Mouse (Mus musculus): ENCODE results near the gene Irf2bpl.
A peak's percentile ranks its signal among the peaks of the same experiment; 100 is the strongest.

Irf2bpl gene

DNA sequence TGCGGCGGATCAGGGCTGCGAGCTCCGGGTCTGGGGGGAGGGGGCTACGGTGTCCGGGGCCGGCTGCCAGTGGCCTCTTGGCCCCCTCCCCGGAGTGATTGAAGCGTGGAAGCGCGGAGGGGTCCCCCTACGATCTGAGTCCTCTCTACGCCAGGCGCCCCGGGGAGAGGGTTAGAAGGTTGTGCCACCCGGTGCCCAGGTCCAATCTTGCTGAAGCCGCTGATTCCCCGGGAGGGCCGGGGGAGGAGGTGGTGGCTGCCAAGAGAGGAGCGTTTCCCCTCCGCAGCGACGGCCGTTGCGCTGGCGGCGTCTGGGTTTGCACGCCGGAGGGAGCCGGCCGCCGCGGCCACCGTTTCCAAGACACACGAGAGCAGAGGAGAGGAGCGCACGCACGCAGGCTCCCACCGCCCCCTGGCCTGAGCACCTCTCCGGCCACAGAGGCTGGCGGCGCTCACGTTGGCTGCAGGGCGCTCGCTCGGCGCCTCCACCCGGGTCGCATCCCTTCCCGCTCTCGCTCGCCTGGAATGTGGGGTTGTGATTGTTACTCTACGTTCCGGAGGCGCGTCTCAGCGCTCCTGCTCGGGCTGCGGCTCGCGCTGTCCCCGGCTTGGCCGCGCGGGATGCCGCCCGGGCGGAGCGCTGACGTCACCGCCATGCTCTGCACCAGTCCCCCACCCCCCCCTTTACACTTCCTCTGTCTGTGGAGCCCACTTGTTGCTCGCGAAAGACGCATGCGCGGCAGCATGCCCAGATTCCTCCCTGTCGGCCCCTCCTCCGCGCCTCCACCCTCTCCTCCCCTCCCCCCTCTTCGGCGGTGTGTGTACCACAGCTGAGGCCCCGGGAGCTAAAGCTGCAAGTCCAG lies at the start of gene Irf2bpl:
TSS of gene Irf2bpl (minus strand) at position 602 of the 862 bp plus-strand sequence.
- peak; percentile 100 for DNase-seq (ENCODE audit: low spot score)

DNA sequence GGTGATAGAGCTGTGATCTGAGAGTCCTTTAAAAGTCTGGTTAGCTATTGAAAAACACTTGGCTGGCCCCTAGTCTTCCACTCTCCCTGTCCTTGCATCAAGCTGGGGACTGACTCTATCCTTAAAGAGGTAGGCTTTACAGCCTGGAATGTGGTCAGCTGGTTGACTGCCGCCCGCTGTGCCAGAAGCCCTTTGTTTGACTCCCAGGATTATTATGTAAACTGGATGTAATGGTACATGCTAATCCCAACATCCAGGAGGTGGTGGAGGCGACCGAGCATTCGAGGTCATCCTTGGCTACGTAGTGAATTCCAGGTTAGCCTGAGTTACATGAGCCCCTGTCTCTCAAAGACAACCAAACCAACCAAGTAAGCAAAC lies 48.0 kb upstream of the Irf2bpl start:
- DNase-seq (ENCODE audit: low spot score): no peak

GRCm38 (mm10) chr12:86931919-86932574 lies 47.4 kb upstream of the Irf2bpl start:
- peak; percentile 44 for DNase-seq (ENCODE audit: low spot score)

- no peak for DNase-seq (ENCODE audit: low spot score)
Observed at GRCm38 (mm10) chr12:86930934-86931729, 46.5 kb upstream of the Irf2bpl start.

DNA sequence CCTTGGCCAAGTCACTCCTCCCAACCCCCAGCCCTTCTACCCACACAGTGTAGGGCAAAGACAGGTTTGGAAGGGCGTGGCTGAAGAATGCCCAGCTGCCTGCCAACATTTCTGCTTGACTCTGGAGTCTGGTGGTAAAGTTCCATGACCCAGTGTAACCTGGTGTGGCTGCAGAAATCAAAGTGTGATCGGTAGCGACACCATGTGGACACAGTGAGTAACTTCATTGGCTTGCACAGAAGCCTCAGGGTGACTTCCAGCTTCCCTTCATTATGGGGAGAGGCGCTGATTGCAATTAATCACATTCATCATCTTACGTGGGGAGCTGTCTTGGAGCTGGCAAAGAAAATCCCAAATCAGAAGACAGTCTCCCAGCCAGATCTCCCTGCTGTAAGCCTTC lies 39.2 kb upstream of the Irf2bpl start:
- peak; percentile 80 for DNase-seq (ENCODE audit: low spot score)

GRCm38 (mm10) chr12:86918983-86919722 lies 34.6 kb upstream of the Irf2bpl start:
- DNase-seq (ENCODE audit: low spot score): no peak

DNA sequence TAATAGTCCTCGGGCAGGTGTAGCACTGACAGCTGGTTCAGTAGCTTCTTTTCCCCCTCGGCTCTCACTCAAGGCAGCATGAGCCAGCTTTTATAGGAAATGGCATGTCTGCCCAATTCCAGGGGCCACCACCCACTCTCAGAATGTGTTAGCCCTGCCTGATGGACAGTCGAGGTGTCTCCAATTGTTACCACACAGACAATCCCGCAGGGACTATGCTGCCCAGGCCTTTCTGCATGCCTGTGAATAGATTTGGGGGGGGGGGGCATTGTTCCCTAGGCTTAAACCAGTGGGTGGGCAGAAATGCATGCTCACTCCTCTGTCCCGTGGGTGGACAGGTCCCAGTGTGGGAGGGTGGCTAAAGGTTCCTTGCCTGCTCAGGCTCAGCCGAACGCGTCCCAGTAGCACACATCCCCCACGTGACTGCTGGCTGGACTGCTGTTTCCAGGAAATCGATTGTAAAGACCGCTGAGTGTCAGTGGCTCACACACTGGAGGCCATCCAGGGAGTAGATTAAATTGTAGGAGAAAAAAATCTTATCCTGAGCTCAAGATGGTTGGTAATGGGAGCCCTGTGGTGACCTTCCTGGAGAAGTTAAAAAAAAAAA lies 33.9 kb upstream of the Irf2bpl start:
- no peak for DNase-seq (ENCODE audit: low spot score)

DNA sequence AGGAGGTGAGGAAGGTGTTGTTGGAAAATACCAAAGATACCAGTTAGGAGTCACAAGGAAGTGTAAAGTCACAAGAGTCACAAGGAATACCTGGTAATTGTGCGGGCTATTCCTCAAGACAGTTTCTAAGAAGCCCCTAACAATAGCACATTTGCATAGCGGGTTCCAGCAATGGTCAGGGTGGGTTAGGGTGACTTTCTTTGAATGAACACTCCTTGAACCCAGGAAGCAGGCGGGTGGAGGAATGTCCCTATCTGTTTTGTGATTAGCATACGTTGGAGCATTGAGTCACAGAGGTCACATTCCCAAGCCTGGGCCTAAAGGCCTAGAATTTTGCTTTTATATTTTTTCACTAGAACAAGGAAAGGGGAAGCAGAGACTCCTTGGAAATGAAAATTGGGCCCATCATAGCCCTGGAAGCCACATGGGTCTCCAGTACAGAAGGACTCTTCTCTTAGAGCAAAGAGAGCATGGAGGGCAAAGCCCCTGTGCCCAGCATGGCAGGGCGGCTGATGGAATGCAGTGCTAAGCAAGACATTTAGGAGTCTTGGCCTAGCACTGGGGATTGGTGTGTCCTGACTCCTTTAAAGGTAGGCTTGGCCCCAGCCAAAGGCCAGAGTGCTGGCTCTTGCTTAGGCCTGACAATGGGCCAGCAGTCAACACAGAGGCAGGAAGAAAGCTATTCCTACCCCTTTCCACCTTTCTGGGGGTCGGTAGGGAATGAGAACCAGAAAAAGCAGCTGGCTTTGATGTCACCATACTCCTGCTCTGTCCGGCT lies 32.4 kb upstream of the Irf2bpl start:
- no peak for DNase-seq (ENCODE audit: low spot score)

- no peak for DNase-seq (ENCODE audit: low spot score)
Observed at GRCm38 (mm10) chr12:86915617-86916016, 31.0 kb upstream of the Irf2bpl start.

DNA sequence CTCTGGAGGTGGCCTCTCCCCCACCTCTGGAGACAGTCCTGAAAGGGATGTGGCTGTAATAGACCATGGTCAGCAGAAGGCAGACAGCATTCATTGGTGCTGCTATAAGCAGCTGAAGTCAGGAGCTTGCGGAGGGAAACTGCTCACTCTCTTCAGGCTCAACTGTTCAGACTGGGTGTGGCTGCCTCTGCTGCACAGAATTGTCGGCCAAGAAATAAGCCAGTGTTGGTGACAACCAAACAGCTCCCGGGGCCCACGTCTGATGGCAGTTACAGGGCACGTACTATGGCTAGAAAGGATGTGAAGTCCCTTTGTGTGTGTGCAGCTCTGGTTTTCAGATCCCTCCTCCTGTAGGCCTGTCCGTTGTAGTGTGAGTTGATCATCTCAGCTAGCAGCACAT lies 30.2 kb upstream of the Irf2bpl start:
- DNase-seq (ENCODE audit: low spot score): no peak

DNA sequence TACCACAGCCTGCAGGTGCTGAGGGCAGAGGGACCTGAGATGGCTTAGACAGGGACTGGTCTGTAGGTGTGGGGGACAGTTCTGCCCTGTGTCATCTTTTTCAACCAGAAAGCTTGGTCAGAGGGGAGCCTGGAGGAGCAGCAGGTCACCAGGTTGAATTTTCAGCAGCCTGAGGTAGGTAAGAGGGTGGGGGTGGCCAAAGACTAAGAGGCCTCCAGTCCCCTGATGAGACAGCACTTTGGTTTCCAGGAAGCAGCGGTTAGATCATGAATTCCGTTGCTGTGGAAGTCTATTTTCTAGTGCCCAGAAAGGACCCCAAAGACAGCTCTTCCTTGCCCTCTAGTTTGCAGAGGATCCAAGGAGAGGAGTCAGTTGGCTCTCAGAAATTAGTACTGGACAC lies 29.8 kb upstream of the Irf2bpl start:
- DNase-seq (ENCODE audit: low spot score): no peak

DNA sequence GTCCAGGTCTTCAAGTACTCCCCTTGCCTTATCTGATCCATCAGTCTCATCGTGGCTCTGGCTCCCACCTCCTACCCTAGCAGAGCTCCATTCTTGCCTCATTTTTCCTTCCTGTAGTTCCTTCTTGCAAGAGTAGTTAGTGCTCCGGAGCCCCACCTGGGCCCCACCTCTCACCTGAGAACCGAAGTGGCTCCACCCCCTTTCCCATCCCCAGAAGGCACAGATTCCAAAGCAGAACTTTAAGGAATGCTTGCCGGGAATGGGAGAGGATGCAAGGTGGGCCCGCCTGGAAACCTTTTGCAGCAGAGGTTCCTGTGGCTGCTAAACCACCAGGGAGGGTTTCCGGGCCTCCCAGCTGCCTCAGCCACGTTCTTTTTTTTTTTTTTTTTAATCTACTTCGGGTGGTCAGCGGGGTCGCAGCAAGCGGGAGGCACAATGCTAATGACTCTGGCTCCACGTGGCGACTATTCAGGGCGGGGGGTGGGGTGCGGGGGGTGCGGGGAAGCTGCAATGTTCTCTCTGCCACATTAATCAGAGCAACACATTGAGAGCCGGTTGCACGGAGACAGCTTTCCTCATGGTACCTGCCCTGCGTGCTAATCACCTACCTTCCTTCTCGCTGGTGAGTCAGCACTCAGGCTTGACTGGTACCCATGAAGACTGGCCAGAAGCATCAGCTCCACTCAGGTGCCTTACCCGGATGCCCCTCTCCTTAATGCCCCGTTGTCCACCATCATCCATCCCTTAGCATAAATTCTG lies 27.9 kb upstream of the Irf2bpl start:
- no peak for DNase-seq (ENCODE audit: low spot score)

DNA sequence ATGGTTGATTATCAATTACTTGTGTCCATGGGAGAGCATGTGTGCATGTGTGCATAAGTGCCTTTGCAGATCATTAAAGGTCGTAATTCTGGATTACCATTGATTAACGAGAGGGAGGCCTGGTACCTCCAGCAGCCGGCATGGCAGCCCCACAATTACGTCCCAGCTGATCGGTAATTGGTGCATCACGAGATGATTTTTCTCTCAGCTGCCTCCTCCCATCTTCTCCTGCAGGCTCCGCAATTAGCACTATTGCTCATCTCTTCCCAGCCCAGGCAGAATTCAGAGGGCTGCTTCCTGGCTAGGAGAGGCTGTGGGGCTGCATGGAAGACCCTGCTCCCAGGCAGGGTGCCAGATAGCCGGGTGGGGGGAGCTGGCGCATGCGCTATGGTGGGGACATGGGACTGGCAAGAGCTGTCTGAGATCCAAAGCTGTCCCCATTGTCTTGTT lies 26.9 kb upstream of the Irf2bpl start:
- DNase-seq (ENCODE audit: low spot score): no peak

DNA sequence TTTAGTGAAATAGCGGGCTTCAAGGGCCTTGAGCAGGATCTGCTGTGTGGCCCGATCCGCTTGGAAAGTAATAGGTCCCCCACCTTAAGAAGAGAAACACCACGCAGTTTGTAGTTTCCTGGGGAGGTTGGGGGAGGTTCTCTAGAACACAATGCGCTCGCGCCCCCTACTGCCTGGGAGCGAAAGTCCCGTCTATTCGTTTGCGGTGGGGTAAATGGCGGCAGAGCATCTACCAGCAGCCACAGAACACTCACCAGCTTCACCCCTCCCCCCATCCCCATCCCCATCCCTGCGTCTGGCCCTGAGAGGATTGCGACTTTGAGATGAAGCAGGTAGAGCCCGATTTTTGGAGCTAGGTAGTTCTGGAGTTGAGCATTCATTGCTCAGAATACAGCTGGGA lies 21.8 kb upstream of the Irf2bpl start:
- DNase-seq (ENCODE audit: low spot score): peak; percentile 71

DNA sequence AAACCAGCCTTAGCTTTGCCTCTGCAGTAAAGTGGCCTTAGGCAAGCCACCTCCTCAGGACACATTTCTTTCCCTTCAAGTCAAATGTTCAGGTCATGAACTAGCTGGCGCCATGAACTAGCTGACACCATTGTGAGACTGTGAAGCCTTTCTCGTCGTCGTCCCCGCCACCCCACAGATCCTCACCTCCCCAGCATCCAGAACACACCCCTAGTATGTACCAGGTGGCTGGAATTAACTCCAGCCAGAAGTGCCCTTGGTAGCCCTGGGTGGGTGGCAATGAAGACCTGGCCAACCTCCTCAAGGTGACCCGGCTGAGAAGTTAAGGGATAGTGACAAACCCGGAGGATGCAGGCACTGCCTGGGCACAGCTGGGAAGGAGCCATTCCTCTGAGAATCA lies 21.3 kb upstream of the Irf2bpl start:
- DNase-seq (ENCODE audit: low spot score): no peak

DNA sequence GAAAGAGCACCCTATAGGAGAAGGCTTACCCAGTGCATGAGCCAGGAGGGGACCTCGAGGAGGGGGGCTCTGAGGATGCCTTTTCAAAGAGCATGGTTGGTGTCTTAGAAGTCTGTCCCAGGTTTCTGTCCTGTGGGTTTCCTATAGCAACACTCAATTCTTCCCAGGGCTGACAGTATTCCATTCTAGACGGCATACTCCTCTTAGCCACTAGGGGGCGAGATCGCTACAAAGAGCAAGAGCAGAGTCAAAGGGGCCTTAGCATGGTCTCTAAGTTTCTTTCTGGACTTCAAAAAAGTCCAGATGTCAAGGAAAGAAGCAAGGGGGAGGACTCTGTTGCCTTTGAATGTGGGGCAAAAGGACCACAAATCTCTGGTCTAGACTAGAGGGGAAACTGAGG lies 20.6 kb upstream of the Irf2bpl start:
- DNase-seq (ENCODE audit: low spot score): no peak

GRCm38 (mm10) chr12:86903828-86904806 lies 19.5 kb upstream of the Irf2bpl start:
- no peak for DNase-seq (ENCODE audit: low spot score)

DNA sequence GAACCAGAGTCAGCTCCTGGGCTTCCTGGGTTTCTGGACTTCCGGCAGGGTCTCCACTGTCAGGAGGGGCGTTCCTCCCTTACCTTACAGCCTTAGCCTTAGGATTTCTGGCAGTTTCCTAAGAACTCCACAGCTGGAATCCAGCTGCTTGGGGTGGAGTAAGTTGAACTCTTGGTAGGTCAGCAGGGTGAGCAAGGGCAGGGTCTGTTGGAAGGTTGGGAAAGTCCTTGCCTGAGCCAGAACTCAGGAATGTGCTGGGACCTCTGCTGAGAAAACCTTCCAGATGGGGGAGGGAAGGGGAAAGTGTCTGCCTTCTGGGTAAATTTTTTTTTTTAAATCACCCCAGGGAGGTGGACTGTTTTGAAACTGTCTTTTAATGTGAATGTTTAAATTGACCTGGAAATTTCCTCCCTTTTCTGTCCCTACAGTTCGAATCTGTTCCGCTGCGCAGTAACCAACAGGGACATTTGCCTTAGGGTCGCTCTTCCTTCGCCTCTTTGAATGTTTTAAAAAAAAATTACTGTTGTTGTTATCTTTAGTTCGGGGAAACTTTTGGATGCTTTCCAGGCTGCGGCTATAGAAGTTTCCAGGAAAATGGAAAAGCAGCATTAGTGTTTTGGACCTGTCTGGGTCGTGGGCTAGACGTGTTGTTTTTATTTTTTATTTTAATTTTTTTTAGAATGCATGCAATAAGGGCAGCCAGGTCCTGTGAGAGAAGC lies 15.0 kb upstream of the Irf2bpl start:
- DNase-seq (ENCODE audit: low spot score): no peak
